Mouse (Mus musculus): Measurements from ENCODE around the gene Cyld. TPM values are rescaled to one million over a fixed set of nuclear protein-coding genes. Genes with fewer than 3 reads are reported as not detected.

Cyld gene
- total and polyA plus RNA-seq, 3 experiments = 7.2 to 7.8 TPM; not detected in 1

DNA sequence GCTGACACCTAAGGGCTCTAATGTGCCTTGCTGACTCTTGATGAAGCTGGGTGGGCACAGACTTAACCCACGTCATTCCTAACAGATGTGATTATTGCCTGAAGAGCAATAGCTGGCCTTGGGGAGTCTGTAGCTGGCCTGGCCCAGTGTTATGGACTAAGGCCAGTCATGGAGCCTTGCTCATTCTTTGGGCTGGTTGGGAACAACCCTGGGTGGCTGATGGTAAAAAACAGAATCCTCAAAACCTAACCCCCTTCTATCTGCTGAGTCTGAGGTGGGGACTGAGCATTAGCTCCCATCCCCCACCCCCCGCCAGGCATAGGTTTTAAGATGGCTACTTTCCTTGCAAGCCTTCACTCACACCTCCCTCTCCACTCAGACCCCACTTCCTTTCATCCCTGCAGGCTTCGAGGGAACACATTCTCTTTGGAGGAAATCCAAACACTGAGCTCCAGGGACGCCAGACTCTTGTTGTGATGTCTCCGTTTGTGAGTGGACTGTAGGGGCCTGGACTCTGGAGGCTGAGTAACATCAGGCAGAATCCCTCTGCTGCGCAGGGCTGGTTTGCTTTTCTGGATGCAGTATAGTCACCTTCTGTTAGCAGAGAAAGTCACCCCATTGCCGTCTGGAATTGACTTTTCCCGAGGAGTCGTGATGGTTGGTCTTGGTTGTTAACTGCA is 10.5 kb upstream of the Cyld start:
- Histone ChIP-seq H3K9me3 (replicated peaks; ENCODE audit: insufficient read depth, low read length) (no peaks in the 10 kb centered on the region), H3K4me1 (ENCODE audit: control insufficient read depth in 1 of 2, insufficient read depth in 2 of 2, low read length in 2 of 2) (peaks cover under 1 to 2% of the 10 kb centered on the region in 2 experiments; a peak in 3 of 4 replicates), H3K4me3 (ENCODE audit: control insufficient read depth in 1 of 2, insufficient read depth in 1 of 2, low read depth in 2 of 2, low read length in 2 of 2) (no peak overlapping the region), H3K9ac (ENCODE audit: control insufficient read depth, low read depth, low read length, poor library complexity, severe bottlenecking) (no peak overlapping the region), H3K27me3 (ENCODE audit: control insufficient read depth in 1 of 2, insufficient read depth in 2 of 2, low read length in 2 of 2) (no peaks in the 10 kb centered on the region), H3K79me2 (ENCODE audit: control insufficient read depth, insufficient read depth, low read length, poor library complexity) (no peaks in the 10 kb centered on the region), H3K36me3 (ENCODE audit: control insufficient read depth in 1 of 2, insufficient read depth in 2 of 2, low read length in 2 of 2) (0 out of 4 replicates have a peak, but pooled peaks cover 0 to 2% of the 10 kb centered on the region in 2 experiments), H3K27ac (ENCODE audit: control insufficient read depth, low read depth, low read length) (no peak overlapping the region)
- no peak for DNase-seq (ENCODE audit: low read depth, low spot score)
- TF ChIP-seq NRF1 (IDR thresholded peaks at IDR 0.05; ENCODE audit: insufficient read depth, low read depth, low read length, poor library complexity, severe bottlenecking) = no peak
- no peak for TF ChIP-seq GABPA (IDR thresholded peaks at IDR 0.05; ENCODE audit: low read depth, low read length)
- TF ChIP-seq UBTF (IDR thresholded peaks at IDR 0.05; ENCODE audit: borderline replicate concordance, insufficient read depth, low read depth, low read length) = no peak
- no peak for TF ChIP-seq ZC3H11A (IDR thresholded peaks at IDR 0.05; ENCODE audit: low read depth, low read length)
- no peak for TF ChIP-seq POLR2AphosphoS5 (IDR thresholded peaks at IDR 0.05; ENCODE audit: borderline replicate concordance, low read depth, low read length)
- no peak for TF ChIP-seq RAD21 (IDR thresholded peaks at IDR 0.05; ENCODE audit: low read depth, low read length)
- TF ChIP-seq MYC (IDR thresholded peaks at IDR 0.05; ENCODE audit: low read depth, low read length) = no peak
- TF ChIP-seq ZKSCAN1 (IDR thresholded peaks at IDR 0.05; ENCODE audit: low read depth, low read length) = no peak
- TF ChIP-seq MEF2A (IDR thresholded peaks at IDR 0.05; ENCODE audit: extremely low read depth, insufficient replicate concordance, low read depth, low read length, poor library complexity, severe bottlenecking) = no peak
- TF ChIP-seq USF2 (IDR thresholded peaks at IDR 0.05; ENCODE audit: borderline replicate concordance in 1 of 2, insufficient read depth in 1 of 2, low read depth in 1 of 2, low read length in 2 of 2) = no peak

DNA sequence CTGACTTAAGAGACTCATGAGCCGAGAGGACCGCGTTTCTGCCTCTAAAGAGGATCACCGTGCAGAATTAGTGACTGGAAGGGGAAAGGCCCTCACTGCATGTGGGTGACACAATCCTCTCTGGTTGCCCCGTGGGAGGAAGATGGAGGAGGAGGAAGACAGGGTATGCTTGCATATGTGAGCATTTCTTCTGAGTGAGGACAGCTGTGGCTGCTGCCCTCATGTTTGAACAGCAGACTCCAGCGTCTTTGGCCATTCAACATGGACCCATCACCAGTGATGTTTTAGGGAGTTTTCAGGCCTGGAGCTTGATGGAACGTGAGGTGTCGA is 10.0 kb upstream of the Cyld start:
- no peak overlapping the region for H3K9ac ChIP-seq (ENCODE audit: control insufficient read depth, low read depth, low read length, poor library complexity, severe bottlenecking)
- H3K4me1 ChIP-seq (ENCODE audit: control insufficient read depth in 1 of 2, insufficient read depth in 2 of 2, low read length in 2 of 2) = peaks cover 3 to 7% of the 10 kb centered on the region in 2 experiments; a peak in 3 of 4 replicates
- H3K9me3 ChIP-seq (replicated peaks; ENCODE audit: insufficient read depth, low read length) = no peaks in the 10 kb centered on the region
- H3K36me3 ChIP-seq (ENCODE audit: control insufficient read depth in 1 of 2, insufficient read depth in 2 of 2, low read length in 2 of 2) = 0 out of 4 replicates have a peak, but pooled peaks cover 0 to 3% of the 10 kb centered on the region in 2 experiments
- H3K79me2 ChIP-seq (ENCODE audit: control insufficient read depth, insufficient read depth, low read length, poor library complexity) = no peaks in the 10 kb centered on the region
- TF ChIP-seq MYC (IDR thresholded peaks at IDR 0.05; ENCODE audit: low read depth, low read length) (no peak), RCOR1 (IDR thresholded peaks at IDR 0.05; ENCODE audit: low read depth, low read length) (no peak), SIN3A (IDR thresholded peaks at IDR 0.05; ENCODE audit: low read length) (no peak), MAX (IDR thresholded peaks at IDR 0.05; ENCODE audit: low read length) (no peak), CHD2 (IDR thresholded peaks at IDR 0.05; ENCODE audit: low read length) (no peak)
- H3K27ac ChIP-seq (ENCODE audit: control insufficient read depth, low read depth, low read length) = no peak overlapping the region
- H3K4me3 ChIP-seq (ENCODE audit: control insufficient read depth in 1 of 2, insufficient read depth in 1 of 2, low read depth in 2 of 2, low read length in 2 of 2) = no peak overlapping the region
- H3K27me3 ChIP-seq (ENCODE audit: control insufficient read depth in 1 of 2, insufficient read depth in 2 of 2, low read length in 2 of 2) = no peaks in the 10 kb centered on the region
- DNase-seq (ENCODE audit: low read depth, low spot score) = no peak

All from MEL (cell line).